Mouse (Mus musculus): ENCODE measurements around the gene Kptn.

Gene Kptn

GRCm38 (mm10) chr7:16160702-16161101 is 41.0 kb downstream of the Kptn start:
- peak; percentile 31 for DNase-seq (ENCODE audit: low read depth, low spot score)

GRCm38 (mm10) chr7:16161302-16161701 is 41.6 kb downstream of the Kptn start:
- DNase-seq (ENCODE audit: low read depth, low spot score) = no peak

- no peak for DNase-seq (ENCODE audit: low read depth, low spot score)
Measured at GRCm38 (mm10) chr7:16162036-16162435, 42.3 kb downstream of the Kptn start.

GRCm38 (mm10) chr7:16172141-16172581 is 52.5 kb downstream of the Kptn start:
- no peak for DNase-seq (ENCODE audit: low read depth, low spot score)

- DNase-seq (ENCODE audit: low read depth, low spot score) = no peak
Measured at GRCm38 (mm10) chr7:16172586-16173140, 53.0 kb downstream of the Kptn start.

GRCm38 (mm10) chr7:16173146-16173545 is 53.5 kb downstream of the Kptn start:
- no peak for DNase-seq (ENCODE audit: low read depth, low spot score)

- DNase-seq (ENCODE audit: low read depth, low spot score) = peak; percentile 86
Measured at GRCm38 (mm10) chr7:16174597-16175541, 55.2 kb downstream of the Kptn start, which contains the start of gene Meis3. Gene Meis3 (plus strand): TSS chr7:16175090.

GRCm38 (mm10) chr7:16175542-16175931 is 55.8 kb downstream of the Kptn start:
- no peak for DNase-seq (ENCODE audit: low read depth, low spot score)

All from A20 (cell line).